Mouse (Mus musculus): ENCODE measurements around the gene Gm14862. TPM values are rescaled to one million over a fixed set of nuclear protein-coding genes. Genes with fewer than 3 reads are reported as not detected.
A peak's percentile ranks its signal among the peaks of the same experiment; 100 is the strongest.

The Gm14862 gene
- total and polyA plus RNA-seq, 3 experiments: not detected

DNA sequence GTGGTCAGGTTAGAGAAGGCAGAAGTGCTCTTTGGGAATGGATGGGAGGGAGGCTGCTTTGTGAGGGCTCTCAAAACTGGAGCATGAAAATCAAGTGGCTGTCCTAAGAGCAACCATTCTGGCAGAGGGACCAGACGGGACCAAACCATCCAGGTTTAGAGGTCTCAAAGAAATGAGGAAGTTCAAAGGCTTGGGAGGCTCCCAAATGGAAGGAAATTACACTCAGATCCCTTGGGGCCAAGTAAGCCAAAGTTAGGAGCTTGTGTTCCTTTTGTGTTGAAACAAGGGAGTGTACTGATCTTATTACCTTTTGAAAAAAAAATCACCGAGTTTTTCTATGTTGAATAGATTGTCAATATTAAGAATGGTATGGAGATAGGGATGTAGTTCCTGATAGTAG lies 51.6 kb downstream of the Gm14862 start:
- no peak for TF ChIP-seq MAZ (IDR thresholded peaks at IDR 0.05; ENCODE audit: low read depth, low read length)
- no peak for TF ChIP-seq ZC3H11A (IDR thresholded peaks at IDR 0.05; ENCODE audit: low read depth, low read length)
- no peak for TF ChIP-seq UBTF (IDR thresholded peaks at IDR 0.05; ENCODE audit: low read depth, low read length)
- TF ChIP-seq BHLHE40 (IDR thresholded peaks at IDR 0.05; ENCODE audit: low read depth, low read length): no peak
- TF ChIP-seq ZKSCAN1 (IDR thresholded peaks at IDR 0.05; ENCODE audit: borderline replicate concordance, low read depth, low read length): no peak
- TF ChIP-seq TBP (conservative IDR thresholded peaks at IDR 0.05; ENCODE audit: low read depth, low read length): no peak
- TF ChIP-seq HCFC1 (IDR thresholded peaks at IDR 0.05; ENCODE audit: low read depth, low read length): no peak
- TF ChIP-seq CHD2 (IDR thresholded peaks at IDR 0.05; ENCODE audit: low read length): no peak
- TF ChIP-seq GABPA (IDR thresholded peaks at IDR 0.05; ENCODE audit: insufficient replicate concordance, low read depth, low read length): no peak
- no peak for TF ChIP-seq POLR2A (IDR thresholded peaks at IDR 0.05; ENCODE audit: low read depth, low read length)
- TF ChIP-seq CTCF (conservative IDR thresholded peaks at IDR 0.05 in 1 of 2, IDR thresholded peaks at IDR 0.05 in 1 of 2; ENCODE audit: low read depth in 2 of 2, low read length in 2 of 2): no peak
- no peak for TF ChIP-seq USF2 (conservative IDR thresholded peaks at IDR 0.05; ENCODE audit: low read depth, low read length)
- TF ChIP-seq MAX (IDR thresholded peaks at IDR 0.05; ENCODE audit: low read length): no peak
- no peak for TF ChIP-seq SMC3 (IDR thresholded peaks at IDR 0.05; ENCODE audit: low read depth, low read length)
- TF ChIP-seq TCF12 (IDR thresholded peaks at IDR 0.05; ENCODE audit: low read depth, low read length): no peak
- TF ChIP-seq PAX5 (IDR thresholded peaks at IDR 0.05; ENCODE audit: low read length): no peak
- TF ChIP-seq ZMIZ1 (IDR thresholded peaks at IDR 0.05; ENCODE audit: low read depth, low read length): no peak
- no peak for TF ChIP-seq MAFK (IDR thresholded peaks at IDR 0.05; ENCODE audit: insufficient replicate concordance, low read length)

DNA sequence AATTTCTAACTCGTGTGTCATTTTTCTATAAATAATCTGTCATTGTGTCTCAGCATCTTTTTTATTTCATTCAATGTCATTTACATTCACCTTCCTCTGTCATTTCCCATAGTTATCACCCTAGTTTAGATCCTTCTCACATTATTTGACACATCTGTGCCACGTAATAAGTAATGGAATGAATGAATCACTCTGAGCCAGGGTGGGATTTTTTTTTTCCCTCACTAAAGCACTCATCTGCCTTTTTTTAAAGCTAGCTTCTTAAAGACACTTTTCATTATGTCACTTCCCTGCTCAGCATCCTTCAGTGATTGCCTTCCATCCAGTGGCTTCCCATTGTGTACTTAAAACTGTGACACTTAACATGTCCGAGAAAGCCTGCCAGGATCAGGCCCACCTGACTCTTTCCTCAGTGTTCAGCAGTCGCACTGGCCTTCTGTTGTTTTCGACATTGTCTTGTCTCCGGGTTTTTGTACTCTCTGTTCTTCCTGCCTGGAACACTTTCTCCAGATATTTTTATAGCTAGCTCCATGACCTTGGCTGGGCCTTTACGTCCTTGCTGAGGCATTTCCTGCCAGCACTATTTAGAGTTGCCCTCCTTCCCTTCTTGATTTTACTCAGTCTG lies 53.8 kb downstream of the Gm14862 start:
- in situ Hi-C loops (cut with MboI; ENCODE audit: low pct_ligation_motif_present, low pct_unique_long_range_greater_than_20kb, low sequenced_read_pairs): no loop called here
- Histone ChIP-seq H3K36me3 (replicated peaks in 1 of 2; ENCODE audit: control insufficient read depth in 1 of 2, insufficient read depth in 1 of 2, low read length in 1 of 2) (no peaks in the 10 kb centered on the region), H3K4me2 (ENCODE audit: insufficient read depth, low read depth, poor library complexity, severe bottlenecking) (no peak overlapping the region), H3K79me2 (replicated peaks; ENCODE audit: control insufficient read depth, extremely low read depth, insufficient read depth, poor library complexity, severe bottlenecking) (no peaks in the 10 kb centered on the region), H3K4me1 (ENCODE audit: control insufficient read depth in 1 of 2, insufficient read depth in 2 of 2) (no peaks in the 10 kb centered on the region), H3K27me3 (replicated peaks) (no peaks in the 10 kb centered on the region), H3K27ac (ENCODE audit: insufficient read depth, low read depth) (no peak overlapping the region), H3K9me3 (replicated peaks; ENCODE audit: low read length) (peaks cover 2% of the 10 kb centered on the region), H3K9ac (ENCODE audit: insufficient read depth, low read depth) (no peak overlapping the region), H3K4me3 (replicated peaks in 1 of 3; ENCODE audit: low read depth in 2 of 3, low read length in 2 of 3, poor library complexity in 1 of 3) (no peak overlapping the region)
- peak; percentile 52 for TF ChIP-seq ZNF384 (IDR thresholded peaks at IDR 0.05; ENCODE audit: low read depth, low read length)
- TF ChIP-seq EP300 (IDR thresholded peaks at IDR 0.05; ENCODE audit: low read length): no peak
- dilution Hi-C loops (cut with MboI; ENCODE audit: extremely low pct_ligation_motif_present, extremely low pct_unique_long_range_greater_than_20kb, low sequenced_read_pairs): no loop called here
- DNase-seq (ENCODE audit: extremely low read depth): peak; percentile 17

More for the DNA sequence above, 51.6 kb downstream of the Gm14862 start:
- dilution Hi-C loops (cut with MboI; ENCODE audit: extremely low pct_ligation_motif_present, extremely low pct_unique_long_range_greater_than_20kb, low sequenced_read_pairs): no loop called here
- in situ Hi-C loops (cut with MboI; ENCODE audit: low pct_ligation_motif_present, low pct_unique_long_range_greater_than_20kb, low sequenced_read_pairs): no loop called here
- Histone ChIP-seq H3K79me2 (replicated peaks; ENCODE audit: control insufficient read depth, extremely low read depth, insufficient read depth, poor library complexity, severe bottlenecking) (no peaks in the 10 kb centered on the region), H3K27me3 (replicated peaks) (no peaks in the 10 kb centered on the region), H3K27ac (ENCODE audit: insufficient read depth, low read depth) (no peak overlapping the region), H3K4me3 (replicated peaks in 1 of 3; ENCODE audit: low read depth in 2 of 3, low read length in 2 of 3, poor library complexity in 1 of 3) (no peak overlapping the region), H3K4me2 (ENCODE audit: insufficient read depth, low read depth, poor library complexity, severe bottlenecking) (no peak overlapping the region), H3K9me3 (replicated peaks; ENCODE audit: low read length) (peaks cover 2% of the 10 kb centered on the region), H3K9ac (ENCODE audit: insufficient read depth, low read depth) (no peak overlapping the region), H3K4me1 (ENCODE audit: control insufficient read depth in 1 of 2, insufficient read depth in 2 of 2) (no peaks in the 10 kb centered on the region), H3K36me3 (replicated peaks in 1 of 2; ENCODE audit: control insufficient read depth in 1 of 2, insufficient read depth in 1 of 2, low read length in 1 of 2) (no peaks in the 10 kb centered on the region)
- DNase-seq (ENCODE audit: extremely low read depth): no peak

Data from CH12.LX (cell line).